Mouse (Mus musculus) limb, embryonic 14.5 days (tissue): ENCODE results near the gene Grem1. TPM values are rescaled to one million over a fixed set of nuclear protein-coding genes. Genes with fewer than 3 reads are reported as not detected.

Experiments used
- ATAC-seq: fragments of 200-750 bp; cut with Nextera tagmentation; 2 replicates; pipeline ENCODE4 v1.8.0; 2017; ENCODE audit warnings: low read depth, moderate number of reproducible peaks, moderate TSS enrichment; ENCODE audit not compliant: low FRiP score
- DNase-seq: peaks from one replicate; pipeline ENCODE4 v3.0.0-alpha.2; 2015; ENCODE audit warnings: low spot score
- H3K27ac ChIP-seq: fragments of 300-500 bp; sonication (generic); replicated peaks from 2 replicates; pipeline ENCODE4 v1.5.1; 2014; ENCODE audit warnings: low read depth, mild to moderate bottlenecking, low read length, moderate library complexity, mixed read lengths
- H3K27me3 ChIP-seq: fragments of 300-500 bp; sonication (generic); 2 replicates; pipeline ENCODE4 v1.6.1; 2014; ENCODE audit warnings: low read length, mixed read lengths; ENCODE audit not compliant: control insufficient read depth, insufficient read depth
- H3K36me3 ChIP-seq: fragments of 300-500 bp; sonication (generic); 2 replicates; pipeline ENCODE4 v1.6.1; 2014; ENCODE audit warnings: mild to moderate bottlenecking, low read length, moderate library complexity, mixed read lengths; ENCODE audit not compliant: control insufficient read depth, insufficient read depth
- H3K4me1 ChIP-seq: fragments of 300-500 bp; sonication (generic); 2 replicates; pipeline ENCODE4 v1.6.1; 2014; ENCODE audit warnings: antibody characterized with exemption, low read length, mixed read lengths; ENCODE audit not compliant: control insufficient read depth, insufficient read depth
- H3K4me2 ChIP-seq: fragments of 300-500 bp; sonication (generic); replicated peaks from 2 replicates; pipeline ENCODE4 v1.6.1; 2014; ENCODE audit warnings: low read depth, mild to moderate bottlenecking, low read length, moderate library complexity; ENCODE audit not compliant: severe bottlenecking
- H3K4me3 ChIP-seq: fragments of 300-500 bp; sonication (generic); replicated peaks from 2 replicates; pipeline ENCODE4 v1.5.1; 2014; ENCODE audit warnings: low read length
- H3K9ac ChIP-seq: fragments of 300-500 bp; sonication (generic); 2 replicates; pipeline ENCODE4 v1.6.1; 2014; ENCODE audit warnings: mild to moderate bottlenecking, low read depth, low read length, moderate library complexity; ENCODE audit not compliant: severe bottlenecking
- H3K9me3 ChIP-seq: fragments of 300-500 bp; sonication (generic); 2 replicates; pipeline ENCODE4 v1.6.1; 2016; ENCODE audit warnings: low read length; ENCODE audit not compliant: control insufficient read depth
- POLR2A ChIP-seq: fragments of 200-500 bp; IDR thresholded peaks from 2 replicates; pipeline ENCODE4 v1.8.0; 2012; ENCODE audit warnings: inconsistent platforms, mild to moderate bottlenecking, moderate library complexity, borderline replicate concordance; ENCODE audit not compliant: insufficient read depth, insufficient read length; ENCODE audit errors: extremely low read depth
- WGBS: fragments of 180-500 bp; shearing (Covaris S2); extraction: QIAGEN DNeasy Blood & Tissue Kit; methylation state at CpG from one replicate; pipeline ENCODE4 v1.1.7; 2014; 5-methylcytosine and 5-hydroxymethylcytosine counted together
- polyA plus RNA-seq, 2 experiments: library from polyadenylated mRNA; depleted of rRNA in 1 of 2; stranded (reverse) in 1 of 2; unstranded in 1 of 2; fragments of >200 nt; fragmentation: Nextera tagmentation in 1 of 2; extraction: Ambion mirVana in 1 of 2; gene quantifications; 2 replicates each; pipeline versions ENCODE4 v1.2.1 to v1.2.3; 2012 to 2014

Gene Grem1
- polyA plus RNA-seq, 2 experiments: 4.5 to 6.9 TPM

- WGBS: 37% methylated on average over 5 of the region's 5 CpGs
- no peaks in the 10 kb centered on the region for H3K27me3 ChIP-seq
- DNase-seq (no peak), ATAC-seq (no peak)
- H3K9me3 ChIP-seq: no peaks in the 10 kb centered on the region
- H3K36me3 ChIP-seq: no peaks in the 10 kb centered on the region
- no peak overlapping the region for H3K4me2 ChIP-seq
- no peak overlapping the region for H3K4me3 ChIP-seq
- no peak overlapping the region for H3K9ac ChIP-seq
- H3K27ac ChIP-seq: no peak overlapping the region
- no peak for TF ChIP-seq POLR2A
- no peaks in the 10 kb centered on the region for H3K4me1 ChIP-seq
Observed at GRCm38 (mm10) chr2:113800846-113801245, 42.4 kb upstream of the Grem1 start.

GRCm38 (mm10) chr2:113798605-113799004, 40.2 kb upstream of the Grem1 start:
- H3K27ac ChIP-seq: no peak overlapping the region
- ATAC-seq: no peak

GRCm38 (mm10) chr2:113795186-113795585, 36.7 kb upstream of the Grem1 start:
- TF ChIP-seq POLR2A: no peak
- Histone ChIP-seq H3K36me3 (no peaks in the 10 kb centered on the region), H3K4me3 (no peak overlapping the region), H3K4me2 (no peak overlapping the region), H3K27me3 (no peaks in the 10 kb centered on the region), H3K27ac (no peak overlapping the region), H3K4me1 (no peaks in the 10 kb centered on the region), H3K9me3 (no peaks in the 10 kb centered on the region), H3K9ac (no peak overlapping the region; the same call in 1 of the 2 replicates)
- ATAC-seq: no peak
- WGBS: 43% methylated on average over 4 of the region's 4 CpGs
- no peak for DNase-seq

More at GRCm38 (mm10) chr2:113798605-113799004, 40.2 kb upstream of the Grem1 start:
- H3K4me2 ChIP-seq: no peak overlapping the region
- whole genome bisulfite sequencing: 47% methylated on average over 13 of the region's 13 CpGs
- no peak overlapping the region for H3K9ac ChIP-seq
- TF ChIP-seq POLR2A: no peak
- H3K27me3 ChIP-seq: no peaks in the 10 kb centered on the region
- no peak overlapping the region for H3K4me3 ChIP-seq
- H3K36me3 ChIP-seq: no peaks in the 10 kb centered on the region
- H3K9me3 ChIP-seq: no peaks in the 10 kb centered on the region
- no peaks in the 10 kb centered on the region for H3K4me1 ChIP-seq
- DNase-seq: no peak

- Histone ChIP-seq H3K27ac (no peak overlapping the region), H3K27me3 (no peaks in the 10 kb centered on the region), H3K9ac (no peak overlapping the region), H3K9me3 (no peaks in the 10 kb centered on the region), H3K4me1 (no peaks in the 10 kb centered on the region), H3K4me2 (no peak overlapping the region), H3K36me3 (no peaks in the 10 kb centered on the region), H3K4me3 (no peak overlapping the region)
- no peak for TF ChIP-seq POLR2A
- no peak for ATAC-seq
- WGBS: 83% methylated on average over 3 of the region's 3 CpGs
- no peak for DNase-seq
Observed at GRCm38 (mm10) chr2:113793521-113793920, 35.1 kb upstream of the Grem1 start.

- no peak for TF ChIP-seq POLR2A
- no peaks in the 10 kb centered on the region for H3K9me3 ChIP-seq
- no peak overlapping the region for H3K4me2 ChIP-seq
- H3K4me1 ChIP-seq: no peaks in the 10 kb centered on the region
- no peaks in the 10 kb centered on the region for H3K36me3 ChIP-seq
- no peak overlapping the region for H3K9ac ChIP-seq
- no peaks in the 10 kb centered on the region for H3K27me3 ChIP-seq
- ATAC-seq: no peak
- no peak overlapping the region for H3K4me3 ChIP-seq
- H3K27ac ChIP-seq: no peak overlapping the region
- no peak for DNase-seq
- WGBS: 86% methylated on average over 4 of the region's 4 CpGs
Observed at GRCm38 (mm10) chr2:113788821-113789387, 30.5 kb upstream of the Grem1 start.

- Histone ChIP-seq H3K9ac (no peak overlapping the region), H3K4me3 (no peak overlapping the region), H3K27ac (no peak overlapping the region), H3K4me1 (no peaks in the 10 kb centered on the region), H3K27me3 (no peaks in the 10 kb centered on the region), H3K4me2 (no peak overlapping the region), H3K9me3 (no peaks in the 10 kb centered on the region), H3K36me3 (no peaks in the 10 kb centered on the region)
- TF ChIP-seq POLR2A: no peak
- no peak for ATAC-seq
- 87% methylated on average over 4 of the region's 4 CpGs for WGBS
- DNase-seq: no peak
Observed at GRCm38 (mm10) chr2:113787882-113788281, 29.4 kb upstream of the Grem1 start.
